Mouse (Mus musculus) gastrocnemius, adult 18-20 months (tissue): ENCODE measurements around the gene Dnajb12. TPM values are rescaled to one million over a fixed set of nuclear protein-coding genes. Genes with fewer than 3 reads are reported as not detected.

Source experiments
- DNase-seq: peaks from one replicate; pipeline ENCODE4 v3.0.0; 2021; ENCODE audit warnings: low spot score
- total RNA-seq, 2 experiments: library from RNA; stranded (reverse); gene quantifications; 2 replicates each; pipeline ENCODE4 v1.2.3; 2021

Dnajb12 gene
- total RNA-seq, 2 experiments from 2014 or later: 73.4 to 80.1 TPM

DNA sequence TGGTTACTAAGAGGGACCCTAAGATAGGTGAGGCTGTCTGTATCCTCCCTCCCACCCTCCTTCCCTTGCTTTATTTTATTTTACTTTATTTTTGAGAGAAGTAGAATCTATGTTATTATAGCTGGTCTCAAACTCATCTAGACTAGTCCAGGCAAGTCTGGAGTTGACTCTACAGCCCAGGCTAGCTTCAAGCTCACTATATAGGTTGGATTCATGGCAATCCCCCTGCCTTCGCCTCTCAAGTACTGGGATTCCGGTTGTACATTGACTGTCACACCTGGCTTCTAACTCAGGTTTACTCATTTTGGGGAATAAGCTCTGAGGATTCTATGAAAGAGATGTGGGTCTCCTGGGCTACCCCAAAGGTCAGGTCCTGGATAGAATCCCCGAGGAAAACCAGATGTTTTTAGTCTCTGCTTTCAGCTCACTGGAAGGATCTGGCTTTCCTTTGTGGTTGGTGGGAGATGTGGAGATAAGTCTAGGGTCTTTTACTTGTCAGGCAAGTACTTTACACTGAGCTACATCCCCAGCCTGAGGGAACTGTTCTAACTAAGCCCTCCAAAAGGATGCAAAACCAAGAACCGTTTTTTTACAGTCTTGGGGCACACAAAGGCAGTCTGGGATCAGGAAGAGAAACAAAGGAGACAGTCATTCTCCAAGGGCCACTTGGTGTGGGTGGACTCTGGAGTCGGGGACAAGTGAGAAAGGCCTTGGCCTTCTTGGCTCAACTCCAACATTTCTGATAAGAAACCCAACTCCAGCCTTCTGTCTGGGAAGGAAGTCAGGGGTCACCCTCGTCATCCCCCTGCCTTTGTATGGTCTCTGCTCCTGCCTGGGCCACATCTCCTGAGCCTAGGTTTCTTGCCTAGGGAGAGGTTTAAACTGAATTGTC is 69.3 kb downstream of the Dnajb12 start:
- peak; percentile 60 for DNase-seq

Other genes starting within 250 kb of the Dnajb12 start
- gene Micu1, start 177.1 kb upstream of the Dnajb12 start, total RNA-seq: 10 to 100 TPM; 55.9 to 61.3 TPM
- gene Ddit4, start 72.3 kb downstream of the Dnajb12 start, total RNA-seq: 100 to 1,000 TPM in 1 of 2 experiments, 1 to 10 TPM in 1; 8.1 to 202 TPM
- gene Ascc1, start 123.2 kb downstream of the Dnajb12 start, total RNA-seq: 10 to 100 TPM; 14.2 to 15.3 TPM
- gene Anapc16, start 123.6 kb downstream of the Dnajb12 start, total RNA-seq: 10 to 100 TPM; 43.7 to 43.9 TPM
- 1 to 10 TPM; 5.4 to 5.6 TPM for gene Spock2, start 226.7 kb downstream of the Dnajb12 start, total RNA-seq